Mouse (Mus musculus) limb, embryonic 14.5 days (tissue): ENCODE data around the gene Gdnf. TPM values are rescaled to one million over a fixed set of nuclear protein-coding genes. Genes with fewer than 3 reads are reported as not detected.

Source experiments
- ATAC-seq: fragments of 200-750 bp; cut with Nextera tagmentation; 2 replicates; pipeline ENCODE4 v1.8.0; 2017; ENCODE audit warnings: low read depth, moderate number of reproducible peaks, moderate TSS enrichment; ENCODE audit not compliant: low FRiP score
- DNase-seq: peaks from one replicate; pipeline ENCODE4 v3.0.0-alpha.2; 2015; ENCODE audit warnings: low spot score
- H3K27ac ChIP-seq: fragments of 300-500 bp; sonication (generic); replicated peaks from 2 replicates; pipeline ENCODE4 v1.5.1; 2014; ENCODE audit warnings: low read depth, mild to moderate bottlenecking, low read length, moderate library complexity, mixed read lengths
- H3K27me3 ChIP-seq: fragments of 300-500 bp; sonication (generic); 2 replicates; pipeline ENCODE4 v1.6.1; 2014; ENCODE audit warnings: low read length, mixed read lengths; ENCODE audit not compliant: control insufficient read depth, insufficient read depth
- H3K36me3 ChIP-seq: fragments of 300-500 bp; sonication (generic); 2 replicates; pipeline ENCODE4 v1.6.1; 2014; ENCODE audit warnings: mild to moderate bottlenecking, low read length, moderate library complexity, mixed read lengths; ENCODE audit not compliant: control insufficient read depth, insufficient read depth
- H3K4me1 ChIP-seq: fragments of 300-500 bp; sonication (generic); 2 replicates; pipeline ENCODE4 v1.6.1; 2014; ENCODE audit warnings: antibody characterized with exemption, low read length, mixed read lengths; ENCODE audit not compliant: control insufficient read depth, insufficient read depth
- H3K4me2 ChIP-seq: fragments of 300-500 bp; sonication (generic); replicated peaks from 2 replicates; pipeline ENCODE4 v1.6.1; 2014; ENCODE audit warnings: low read depth, mild to moderate bottlenecking, low read length, moderate library complexity; ENCODE audit not compliant: severe bottlenecking
- H3K4me3 ChIP-seq: fragments of 300-500 bp; sonication (generic); replicated peaks from 2 replicates; pipeline ENCODE4 v1.5.1; 2014; ENCODE audit warnings: low read length
- H3K9ac ChIP-seq: fragments of 300-500 bp; sonication (generic); 2 replicates; pipeline ENCODE4 v1.6.1; 2014; ENCODE audit warnings: mild to moderate bottlenecking, low read depth, low read length, moderate library complexity; ENCODE audit not compliant: severe bottlenecking
- H3K9me3 ChIP-seq: fragments of 300-500 bp; sonication (generic); 2 replicates; pipeline ENCODE4 v1.6.1; 2016; ENCODE audit warnings: low read length; ENCODE audit not compliant: control insufficient read depth
- POLR2A ChIP-seq: fragments of 200-500 bp; IDR thresholded peaks from 2 replicates; pipeline ENCODE4 v1.8.0; 2012; ENCODE audit warnings: inconsistent platforms, mild to moderate bottlenecking, moderate library complexity, borderline replicate concordance; ENCODE audit not compliant: insufficient read depth, insufficient read length; ENCODE audit errors: extremely low read depth
- WGBS: fragments of 180-500 bp; shearing (Covaris S2); extraction: QIAGEN DNeasy Blood & Tissue Kit; methylation state at CpG from one replicate; pipeline ENCODE4 v1.1.7; 2014; 5-methylcytosine and 5-hydroxymethylcytosine counted together
- polyA plus RNA-seq, 2 experiments: library from polyadenylated mRNA; depleted of rRNA in 1 of 2; stranded (reverse) in 1 of 2; unstranded in 1 of 2; fragments of >200 nt; fragmentation: Nextera tagmentation in 1 of 2; extraction: Ambion mirVana in 1 of 2; gene quantifications; 2 replicates each; pipeline versions ENCODE4 v1.2.1 to v1.2.3; 2012 to 2014

The Gdnf gene
- polyA plus RNA-seq, 2 experiments = 1.4 to 2.8 TPM

DNA sequence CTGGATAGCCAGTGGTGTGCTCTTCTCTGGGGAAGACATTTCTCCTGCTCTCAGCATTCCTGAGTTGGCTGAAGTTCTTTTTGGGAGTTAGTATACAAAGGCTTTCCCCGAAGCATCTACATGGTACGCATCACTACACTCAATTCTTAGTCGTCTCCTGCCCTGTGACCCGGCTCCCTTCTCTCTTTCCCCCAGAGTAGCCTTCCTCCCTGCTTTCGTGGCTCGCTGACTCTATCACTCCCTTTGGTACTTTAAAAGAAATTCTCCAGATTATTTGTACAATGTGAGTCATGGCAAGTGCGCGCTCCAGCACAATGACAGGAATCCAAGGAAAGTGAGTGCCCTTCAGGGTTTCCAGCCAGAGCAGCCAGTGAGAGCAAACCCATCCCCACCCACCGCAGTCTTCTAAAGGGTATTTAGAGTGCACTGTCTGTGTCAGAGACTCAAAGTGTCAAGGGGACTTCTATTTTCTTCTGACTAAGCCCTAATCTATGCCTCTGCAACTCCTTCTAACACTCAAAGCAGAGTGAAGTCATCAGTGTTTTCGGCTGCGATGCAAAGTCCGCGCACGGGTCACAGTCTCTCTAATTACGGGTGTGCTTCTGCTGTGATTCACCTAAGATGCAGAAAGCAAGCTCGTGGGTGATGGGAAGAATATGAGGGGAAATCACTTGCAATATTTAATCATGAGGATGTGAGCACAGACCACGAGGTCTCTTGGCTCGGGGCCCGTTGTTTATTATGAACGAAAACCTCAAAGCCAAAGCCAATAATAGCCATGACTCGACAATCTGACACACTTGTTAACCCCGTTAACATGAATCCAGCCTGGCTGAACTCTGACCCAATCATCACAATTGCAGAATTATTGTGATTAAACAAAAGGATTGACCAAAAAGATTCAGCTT is 67.2 kb downstream of the Gdnf start:
- no peak for TF ChIP-seq POLR2A
- Histone ChIP-seq H3K4me3 (no peak overlapping the region), H3K9ac (no peak overlapping the region), H3K36me3 (0 out of 2 replicates have a peak, but pooled peaks cover 4% of the 10 kb centered on the region), H3K9me3 (no peaks in the 10 kb centered on the region), H3K4me1 (no peaks in the 10 kb centered on the region), H3K27me3 (no peaks in the 10 kb centered on the region), H3K4me2 (no peak overlapping the region), H3K27ac (no peak overlapping the region)
- DNase-seq (no peak), ATAC-seq (no peak)
- WGBS = 81% methylated on average over 22 of the region's 22 CpGs

GRCm38 (mm10) chr15:7878861-7879260 is 68.2 kb downstream of the Gdnf start:
- no peaks in the 10 kb centered on the region for H3K27me3 ChIP-seq
- no peak overlapping the region for H3K9ac ChIP-seq
- H3K4me2 ChIP-seq = no peak overlapping the region
- H3K9me3 ChIP-seq = no peaks in the 10 kb centered on the region
- no peak for TF ChIP-seq POLR2A
- ATAC-seq (no peak), DNase-seq (no peak)
- 0 out of 2 replicates have a peak, but pooled peaks cover 7% of the 10 kb centered on the region for H3K36me3 ChIP-seq
- H3K4me1 ChIP-seq = no peaks in the 10 kb centered on the region
- no peak overlapping the region for H3K4me3 ChIP-seq
- no peak overlapping the region for H3K27ac ChIP-seq
- WGBS = 90% methylated on average over 10 of the region's 10 CpGs

DNA sequence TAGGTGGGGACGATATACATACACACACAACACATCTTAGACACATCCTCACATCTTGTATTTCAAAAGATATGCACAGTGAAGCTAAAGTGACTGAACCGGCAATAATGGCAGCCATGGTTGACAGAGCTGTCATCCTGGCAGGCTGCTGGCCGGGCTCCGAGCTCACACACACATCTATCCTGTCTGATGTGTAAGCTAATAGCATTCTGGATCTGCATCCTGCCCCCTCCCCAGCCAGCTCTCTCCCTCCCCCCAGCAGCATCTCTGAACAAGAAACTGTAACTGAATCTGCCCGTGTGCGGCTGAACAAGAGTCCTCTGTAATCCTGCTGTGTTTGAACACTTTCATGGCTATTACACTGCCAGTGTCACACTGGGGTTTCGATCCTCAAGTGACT is 69.3 kb downstream of the Gdnf start:
- Histone ChIP-seq H3K4me3 (no peak overlapping the region), H3K4me1 (no peaks in the 10 kb centered on the region), H3K27me3 (no peaks in the 10 kb centered on the region), H3K27ac (no peak overlapping the region), H3K36me3 (0 out of 2 replicates have a peak, but pooled peaks cover 7% of the 10 kb centered on the region), H3K9ac (no peak overlapping the region), H3K9me3 (no peaks in the 10 kb centered on the region), H3K4me2 (no peak overlapping the region)
- no peak for TF ChIP-seq POLR2A
- ATAC-seq = no peak
- WGBS = 69% methylated on average over 7 of the region's 7 CpGs
- DNase-seq = no peak

DNA sequence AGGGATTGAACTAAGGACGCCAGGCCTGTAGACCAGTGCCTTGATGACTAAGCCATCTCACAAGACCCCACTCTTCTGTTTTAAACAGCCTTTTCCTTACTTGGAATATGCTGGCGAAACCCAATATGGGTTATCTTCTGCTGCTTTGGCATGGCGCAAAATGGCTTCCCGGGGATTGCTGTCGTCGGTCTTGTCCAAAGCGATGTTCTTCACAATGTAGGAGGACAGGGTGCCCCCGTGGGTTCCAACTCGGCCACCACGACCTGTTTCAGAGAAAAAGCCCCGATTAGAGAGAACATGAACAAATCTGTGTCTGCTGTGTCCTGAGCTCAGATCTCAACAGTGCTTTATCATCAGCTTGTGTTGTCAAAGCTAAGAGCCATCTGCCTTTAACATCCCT is 73.5 kb downstream of the Gdnf start:
- Histone ChIP-seq H3K27me3 (no peaks in the 10 kb centered on the region), H3K4me2 (no peak overlapping the region), H3K27ac (no peak overlapping the region), H3K4me3 (no peak overlapping the region), H3K36me3 (0 out of 2 replicates have a peak, but pooled peaks cover 7% of the 10 kb centered on the region), H3K9ac (no peak overlapping the region), H3K9me3 (no peaks in the 10 kb centered on the region), H3K4me1 (no peaks in the 10 kb centered on the region)
- no peak for ATAC-seq
- WGBS = 94% methylated on average over 11 of the region's 11 CpGs
- DNase-seq = no peak
- no peak for TF ChIP-seq POLR2A

GRCm38 (mm10) chr15:7885106-7885505 is 74.5 kb downstream of the Gdnf start:
- no peak overlapping the region for H3K27ac ChIP-seq
- TF ChIP-seq POLR2A = no peak
- DNase-seq = no peak
- no peak for ATAC-seq
- H3K36me3 ChIP-seq = 0 out of 2 replicates have a peak, but pooled peaks cover 7% of the 10 kb centered on the region
- H3K27me3 ChIP-seq = no peaks in the 10 kb centered on the region
- no peak overlapping the region for H3K4me3 ChIP-seq
- H3K4me1 ChIP-seq = no peaks in the 10 kb centered on the region
- no peak overlapping the region for H3K4me2 ChIP-seq
- no peak overlapping the region for H3K9ac ChIP-seq
- no peaks in the 10 kb centered on the region for H3K9me3 ChIP-seq
- WGBS = 70% methylated on average over 10 of the region's 10 CpGs
